Mouse (Mus musculus) heart, postnatal 10 days (tissue): ENCODE measurements around the gene Pakap. TPM values are rescaled to one million over a fixed set of nuclear protein-coding genes. Genes with fewer than 3 reads are reported as not detected.

Source experiments
- DNase-seq, 2 experiments: peaks; one replicate each; pipeline ENCODE4 v3.0.0; 2021
- intact Hi-C: fragments of 180-260 bp; cut with DNase I; formaldehyde crosslinking; loops from one replicate; pipeline ENCODE4 v1.15.1; 2025
- total RNA-seq, 2 experiments: library from RNA; stranded (reverse); gene quantifications; 2 replicates each; pipeline ENCODE4 v1.2.3; 2021

The Pakap gene
- total RNA-seq = 10 to 100 TPM; 60.6 to 62.1 TPM

DNA sequence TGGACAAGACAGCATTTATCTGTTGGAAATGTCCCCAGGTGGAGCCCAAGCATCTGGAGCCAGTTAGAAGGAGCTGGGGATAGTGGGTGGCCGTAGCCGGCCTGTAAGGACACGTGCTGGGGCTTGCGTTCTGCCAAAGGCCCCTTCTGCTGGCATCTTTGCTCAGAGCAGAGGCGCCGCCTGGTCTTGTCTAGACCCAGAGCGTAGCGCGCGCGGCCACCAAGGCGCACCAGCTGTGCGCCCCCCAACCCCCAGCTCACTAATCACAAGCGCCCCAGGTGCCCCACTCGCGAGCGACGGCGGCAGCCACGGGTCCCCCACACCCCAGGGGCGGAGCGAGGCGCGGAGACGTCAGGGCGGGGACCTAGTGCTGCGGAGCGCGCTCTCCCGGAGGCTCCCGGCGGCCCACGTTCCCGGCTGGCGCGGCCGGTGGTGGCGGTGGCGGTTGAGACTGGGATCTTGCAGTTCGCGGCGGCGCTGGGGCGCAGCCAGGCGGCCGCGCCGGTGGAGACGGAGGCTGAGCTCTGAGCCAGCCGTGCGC lies at the start of gene Pakap:
Gene Pakap, plus strand, starts transcription at position 514 of the 541 bp plus-strand sequence.
- peak; percentile 80 to 83 for DNase-seq
- intact Hi-C loops = loop anchor here (2.0 kb wide), 1 partner anchor 39 kb away; no protein-coding TSS in a partner anchor

DNA sequence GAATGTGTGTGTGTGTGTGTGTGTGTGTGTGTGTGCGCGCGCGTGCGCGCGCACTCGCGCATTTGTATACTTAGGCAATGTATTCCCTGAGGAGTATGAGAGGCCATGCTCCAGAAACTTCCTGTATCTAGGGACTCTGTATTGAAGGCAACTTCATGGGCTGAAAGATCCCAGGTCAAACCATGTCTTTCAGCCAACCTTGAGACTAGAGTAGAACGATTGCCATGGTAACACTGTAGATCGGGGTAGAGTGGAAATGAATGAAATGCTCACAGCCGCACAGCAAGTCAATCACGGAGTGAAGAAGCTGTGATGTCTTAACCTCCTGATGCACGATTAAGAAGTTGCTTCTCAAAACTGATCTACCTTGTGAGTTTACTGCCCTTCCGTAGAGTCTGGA lies 44.5 kb upstream of the Pakap start:
- DNase-seq = no peak
- intact Hi-C loops = no loop called here

DNA sequence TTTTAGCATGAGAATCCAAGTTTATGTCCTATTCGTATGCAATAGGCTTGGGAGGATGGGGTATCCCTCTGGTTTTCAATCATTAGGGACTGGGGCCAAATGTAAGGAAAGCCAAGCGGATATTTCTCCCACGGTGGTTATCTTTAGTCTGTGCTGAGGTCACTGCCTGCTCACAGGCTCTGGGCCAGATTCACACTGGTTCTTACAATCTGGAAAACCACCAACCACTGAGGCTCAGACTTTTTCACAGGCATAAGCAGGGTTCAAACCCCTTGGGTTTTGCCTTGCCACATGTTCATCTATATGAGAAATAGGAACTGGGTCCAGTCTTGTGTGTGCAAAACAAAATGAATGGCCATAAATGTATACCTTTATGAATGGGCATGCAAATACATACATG lies 43.5 kb upstream of the Pakap start:
- peak; percentile 67 to 69 for DNase-seq
- intact Hi-C loops = no loop called here

DNA sequence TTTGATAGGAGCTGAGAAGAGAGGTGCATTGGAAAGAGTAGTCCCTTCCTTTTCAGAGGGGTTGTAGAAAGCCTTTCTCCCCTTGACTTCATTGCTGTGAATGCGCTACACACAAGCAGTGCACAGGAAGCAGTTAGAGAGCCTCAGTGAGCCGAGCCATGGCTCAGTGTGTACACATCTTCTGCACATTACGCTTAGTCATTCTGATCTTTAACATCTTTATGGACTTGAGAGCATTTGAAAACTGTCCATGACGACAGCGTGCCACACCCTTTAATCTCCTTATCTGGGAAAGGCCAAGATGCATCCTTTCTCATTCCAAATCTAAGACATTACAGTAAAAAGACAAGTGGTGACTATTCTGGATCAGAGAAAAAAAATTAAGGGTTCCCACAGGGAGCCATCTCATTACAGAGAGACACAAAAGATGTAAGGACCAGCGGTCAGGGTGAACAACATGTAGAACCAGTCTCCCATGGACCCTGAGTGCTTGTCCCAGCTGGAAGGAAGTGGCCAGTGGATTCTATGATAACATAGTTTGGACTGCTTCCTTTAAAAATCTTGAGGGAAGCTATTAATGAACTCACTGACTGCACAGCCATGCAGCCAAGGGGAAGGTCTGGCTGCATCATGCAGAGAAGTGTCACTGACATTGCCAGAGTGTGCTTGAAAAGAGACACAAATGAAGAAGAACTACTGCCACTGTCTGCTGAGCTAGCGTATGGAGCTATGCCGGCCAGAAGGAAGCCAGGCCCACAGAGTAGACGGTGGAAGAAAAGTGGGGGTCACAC lies 42.6 kb upstream of the Pakap start:
- peak; percentile 38 to 44 for DNase-seq
- intact Hi-C loops = no loop called here

DNA sequence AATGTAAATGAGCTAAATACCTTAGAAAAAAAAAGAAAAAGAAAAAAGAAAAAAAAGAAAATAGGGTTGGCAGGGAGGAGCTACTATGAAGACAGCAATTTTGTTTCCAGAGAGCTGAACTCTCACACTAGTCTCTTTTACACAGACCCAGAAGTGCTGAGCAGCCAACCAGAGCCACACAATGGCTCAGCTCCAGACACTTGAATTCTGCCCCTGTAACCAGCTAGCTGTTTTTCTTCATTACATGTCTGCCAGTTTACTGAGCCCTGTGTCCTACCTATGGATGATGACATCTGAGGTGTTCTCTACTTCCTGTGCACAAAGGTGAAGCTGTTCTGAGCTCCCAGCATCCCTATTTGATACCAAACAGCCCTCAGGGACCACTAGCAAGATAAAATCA lies 39.7 kb upstream of the Pakap start:
- intact Hi-C loops = no loop called here
- no peak for DNase-seq

DNA sequence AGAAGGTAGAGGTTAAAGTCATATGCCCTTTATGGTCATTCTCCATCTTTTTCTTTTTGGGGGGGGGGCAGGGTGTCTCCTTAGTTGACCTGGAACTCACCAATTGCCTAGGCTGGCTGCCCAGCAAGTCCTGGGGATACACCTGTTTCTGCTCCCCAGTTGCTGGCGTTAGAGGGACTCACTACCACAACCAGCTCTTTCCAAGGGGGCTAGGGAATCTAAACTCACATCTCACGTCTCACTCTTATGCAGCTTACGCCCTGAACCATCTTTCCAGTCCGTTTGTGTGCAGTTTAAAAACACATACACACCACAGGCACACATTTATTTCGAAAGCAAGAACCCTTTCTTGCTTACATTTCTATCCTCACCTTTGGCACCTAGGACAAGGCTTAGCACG lies 34.3 kb upstream of the Pakap start:
- DNase-seq = no peak
- intact Hi-C loops = no loop called here

DNA sequence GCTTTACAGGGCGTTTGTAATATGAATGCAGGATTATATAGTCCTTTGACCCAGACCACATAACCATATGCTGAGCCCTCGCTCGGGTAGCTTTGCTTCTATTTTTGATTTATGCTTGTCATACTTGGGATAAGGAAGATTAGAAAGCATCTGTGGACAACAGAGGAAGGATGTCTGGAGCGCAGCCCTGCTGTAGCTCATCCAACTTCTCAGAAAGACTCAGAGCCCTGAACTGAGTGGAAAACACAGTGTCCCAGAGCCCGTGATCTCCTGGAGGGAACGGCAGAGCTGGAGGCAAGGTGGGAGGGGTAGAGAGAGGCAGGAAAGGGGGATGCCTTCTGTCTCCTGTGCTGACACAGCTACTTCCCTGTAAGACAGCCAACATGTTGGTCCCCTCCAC lies 33.7 kb upstream of the Pakap start:
- DNase-seq = peak; percentile 27 to 45
- intact Hi-C loops = no loop called here

DNA sequence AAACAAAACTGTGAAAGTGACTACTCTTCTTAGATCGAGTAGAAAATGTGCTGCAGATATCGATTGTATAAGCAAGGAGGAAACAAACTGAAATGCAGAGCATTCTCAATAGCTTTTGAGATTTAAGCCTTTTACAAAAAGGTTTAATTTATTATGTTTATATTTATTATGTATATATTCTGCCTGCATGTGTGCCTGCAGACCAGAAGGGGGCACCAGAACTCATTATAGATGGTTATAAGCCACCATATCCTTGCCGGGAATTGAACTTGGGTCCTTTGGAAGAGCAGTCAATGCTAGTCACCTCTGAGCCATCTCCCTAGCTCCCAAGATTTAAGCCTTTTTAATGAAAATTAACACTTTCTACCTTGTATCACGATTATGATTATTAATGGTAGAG lies 32.9 kb upstream of the Pakap start:
- intact Hi-C loops = no loop called here

DNA sequence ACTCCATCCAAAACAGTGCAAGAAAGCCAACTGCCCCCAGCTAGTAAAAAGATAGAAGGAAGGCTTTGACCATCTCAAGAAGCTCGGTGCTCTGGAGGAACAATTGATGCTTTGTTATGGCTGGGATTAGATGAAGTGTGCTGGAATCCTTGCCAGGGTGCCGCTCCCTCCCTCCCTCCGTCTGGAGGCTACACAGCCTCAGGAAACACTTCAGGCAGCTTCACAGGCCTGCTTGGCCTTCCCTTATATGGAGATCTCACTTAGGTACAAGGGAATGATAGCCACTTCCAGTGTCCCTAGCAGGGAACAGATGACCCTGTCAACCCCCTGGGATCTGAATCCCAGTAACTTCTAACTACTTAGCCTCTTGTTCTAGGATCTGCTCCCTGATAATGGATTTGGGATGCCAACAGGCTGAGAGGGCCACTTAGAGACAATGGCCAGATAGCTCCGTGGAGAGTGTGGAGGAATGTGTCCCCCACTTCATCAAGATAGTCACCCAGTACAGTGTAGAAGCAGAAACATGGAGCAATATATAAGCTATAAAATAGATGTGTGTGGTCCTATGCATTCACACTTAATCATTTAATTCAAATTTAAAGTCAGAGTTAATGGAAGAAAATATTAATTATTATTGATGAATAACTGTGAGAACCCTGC lies 29.8 kb upstream of the Pakap start:
- peak; percentile 25 to 26 for DNase-seq
- intact Hi-C loops = no loop called here

More for the DNA sequence above, 32.9 kb upstream of the Pakap start:
- no peak for DNase-seq

DNA sequence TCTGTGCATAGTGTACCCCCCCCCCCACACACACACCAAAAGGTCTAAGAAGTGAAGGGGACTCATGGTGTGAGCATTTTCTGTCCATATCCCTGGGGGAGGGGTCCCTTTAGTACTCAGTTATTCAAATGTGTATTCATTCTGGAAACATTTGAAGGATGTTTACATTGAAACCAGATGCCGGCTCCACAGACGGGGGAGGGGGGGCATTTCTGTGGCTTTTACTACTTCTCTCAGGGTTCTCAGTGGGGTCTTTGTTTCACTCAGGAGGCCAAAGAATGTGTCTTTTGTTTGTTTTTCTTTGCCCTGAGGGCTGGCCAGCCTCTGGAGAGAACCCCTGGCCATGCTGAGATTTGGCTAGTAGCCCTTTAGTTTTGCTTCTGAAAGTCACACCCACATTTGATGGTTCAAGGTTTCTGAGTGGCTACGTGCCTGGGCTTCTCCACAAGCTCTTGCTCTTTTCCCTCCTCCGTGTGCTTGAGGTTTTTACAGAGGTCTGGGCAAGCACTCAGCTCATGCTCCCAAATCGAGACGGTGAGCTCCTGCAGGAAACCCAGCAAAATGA lies 24.2 kb upstream of the Pakap start:
- intact Hi-C loops = no loop called here
- no peak for DNase-seq

DNA sequence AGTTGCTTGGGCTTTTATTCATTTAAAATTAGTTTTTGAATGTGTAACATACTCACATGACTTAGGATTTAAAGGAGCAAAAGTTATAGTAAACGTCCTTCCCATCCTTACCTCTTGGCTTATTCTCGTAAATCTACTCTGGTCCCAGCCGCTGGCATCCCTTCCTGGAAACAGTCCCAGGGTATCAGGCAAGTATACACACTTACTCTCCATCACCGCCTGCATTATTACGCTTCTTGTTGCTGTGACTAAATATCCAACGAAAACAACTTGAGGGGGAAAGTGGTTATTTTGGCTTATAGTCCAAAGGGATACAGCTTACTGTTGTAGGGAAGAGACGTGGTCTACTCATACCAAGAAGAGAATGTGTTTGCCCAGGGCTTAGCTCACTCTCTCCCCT lies 20.2 kb upstream of the Pakap start:
- peak in 1 of 2 experiments; percentile 21 for DNase-seq
- intact Hi-C loops = no loop called here

DNA sequence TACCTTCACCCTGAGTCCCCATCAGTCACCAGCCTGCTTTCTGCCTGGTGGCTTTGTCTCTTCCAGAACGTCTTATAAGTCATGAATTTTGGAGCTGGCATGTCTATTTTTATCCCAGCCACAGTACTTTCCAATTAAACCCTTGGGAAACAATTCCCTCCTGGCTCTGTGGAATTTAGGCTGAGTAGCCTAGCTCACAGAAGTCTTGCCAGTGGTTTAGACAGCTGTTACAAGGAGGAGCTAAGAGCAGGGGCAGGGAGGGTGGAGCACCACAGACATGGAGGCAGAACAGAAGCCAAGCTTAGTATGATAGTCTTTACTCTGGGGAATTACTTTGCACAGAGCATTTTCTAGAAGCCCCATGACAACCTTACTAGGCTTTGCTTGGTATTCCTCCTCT lies 17.8 kb upstream of the Pakap start:
- DNase-seq = no peak
- intact Hi-C loops = no loop called here

DNA sequence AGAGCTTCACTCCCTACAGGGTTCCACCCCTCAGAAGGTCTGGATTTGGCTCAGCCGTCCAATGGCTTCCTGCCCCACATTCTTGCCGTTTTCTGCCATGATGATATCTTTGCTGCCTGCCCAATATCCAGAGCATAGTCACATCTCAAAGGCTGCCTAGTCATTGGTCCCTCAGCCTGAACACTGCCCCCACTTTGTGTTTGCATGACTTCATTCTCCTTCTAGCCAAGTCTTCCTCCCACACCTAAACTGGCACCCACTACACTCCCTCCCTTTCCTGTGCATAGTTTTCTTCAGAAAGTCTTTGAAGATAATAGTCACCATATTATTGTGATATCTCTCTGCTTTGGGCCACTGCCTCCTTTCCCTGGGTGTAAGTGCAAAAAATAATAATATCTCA lies 10.9 kb upstream of the Pakap start:
- DNase-seq = no peak
- intact Hi-C loops = no loop called here

DNA sequence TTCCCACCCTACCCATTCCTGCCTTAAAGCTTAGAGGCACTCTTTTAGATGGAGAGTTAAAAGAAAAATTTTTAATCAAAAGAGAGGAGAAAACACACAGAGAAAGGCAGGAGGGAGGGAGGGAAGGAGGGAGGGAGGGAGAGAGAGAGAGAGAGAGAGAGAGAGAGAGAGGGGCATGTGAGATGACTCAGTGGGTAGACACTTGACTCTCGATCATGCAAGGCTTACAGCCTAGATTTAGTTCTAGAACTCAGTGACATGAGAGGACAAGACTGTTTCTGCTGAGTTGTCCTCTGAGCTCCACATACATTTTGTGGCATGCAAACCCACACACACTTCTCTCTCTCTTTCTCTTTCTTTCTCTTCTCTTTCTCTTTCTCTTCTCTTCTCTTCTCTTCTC lies 8.5 kb upstream of the Pakap start:
- intact Hi-C loops = no loop called here
- no peak for DNase-seq

DNA sequence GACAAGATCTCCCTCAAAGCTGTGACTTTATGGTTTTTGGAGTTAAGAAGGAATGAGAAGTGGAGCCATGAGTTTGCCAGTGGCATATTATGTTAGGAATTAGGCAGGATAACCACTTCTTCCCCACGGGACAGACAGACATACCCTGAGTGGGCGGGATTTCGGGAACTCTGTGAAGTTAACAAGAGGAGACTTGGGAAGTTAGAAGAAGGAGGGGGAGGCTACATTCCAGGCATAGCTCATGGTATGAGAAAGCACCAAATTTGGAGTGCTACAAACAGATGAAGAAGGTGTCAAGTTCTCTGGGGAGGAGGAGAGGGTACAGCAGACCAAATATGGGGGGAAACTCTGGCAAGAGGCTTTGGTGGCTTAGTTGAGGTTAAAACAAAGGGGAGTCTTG lies 8.0 kb upstream of the Pakap start:
- intact Hi-C loops = no loop called here
- DNase-seq = no peak

DNA sequence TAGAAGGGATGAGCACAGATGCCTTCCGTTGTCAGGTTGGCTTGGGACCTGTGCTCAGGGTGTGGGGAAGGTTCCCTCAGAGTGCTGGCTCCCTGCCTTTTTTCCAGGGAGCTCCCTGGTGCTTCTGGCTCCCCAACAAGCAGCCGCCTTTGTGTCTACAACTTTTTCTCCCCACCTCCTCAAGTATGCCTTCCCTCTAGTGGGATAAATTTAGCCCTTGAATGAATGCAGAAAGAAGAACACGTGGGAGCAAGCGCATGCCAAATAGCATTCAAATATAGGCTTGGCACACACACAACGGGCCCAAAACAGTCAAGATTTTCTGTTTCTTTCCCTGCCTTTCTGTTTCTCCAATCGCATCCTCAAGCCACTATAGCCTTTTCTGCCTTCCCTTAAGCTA lies 6.9 kb upstream of the Pakap start:
- peak; percentile 70 to 73 for DNase-seq
- intact Hi-C loops = no loop called here

DNA sequence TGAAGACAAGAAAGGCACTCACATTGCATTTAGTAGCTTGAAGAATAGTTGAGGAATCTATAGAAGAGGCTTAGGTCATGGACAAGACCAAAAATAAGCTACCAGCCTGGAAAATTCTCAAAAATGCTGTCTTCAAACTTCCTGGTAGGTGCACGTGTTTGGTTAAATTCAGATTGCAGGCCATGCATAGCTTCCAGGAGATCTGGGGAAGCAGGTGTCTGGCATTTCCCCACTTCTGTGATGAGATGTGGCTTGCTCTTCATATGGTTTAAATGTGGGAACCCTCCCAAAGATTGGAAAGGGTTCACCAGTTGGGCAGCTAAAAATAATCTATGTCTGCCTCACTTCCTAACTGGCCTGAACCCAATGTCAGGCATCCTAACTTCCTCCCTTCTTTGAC lies 2.7 kb upstream of the Pakap start:
- intact Hi-C loops = no loop called here

DNA sequence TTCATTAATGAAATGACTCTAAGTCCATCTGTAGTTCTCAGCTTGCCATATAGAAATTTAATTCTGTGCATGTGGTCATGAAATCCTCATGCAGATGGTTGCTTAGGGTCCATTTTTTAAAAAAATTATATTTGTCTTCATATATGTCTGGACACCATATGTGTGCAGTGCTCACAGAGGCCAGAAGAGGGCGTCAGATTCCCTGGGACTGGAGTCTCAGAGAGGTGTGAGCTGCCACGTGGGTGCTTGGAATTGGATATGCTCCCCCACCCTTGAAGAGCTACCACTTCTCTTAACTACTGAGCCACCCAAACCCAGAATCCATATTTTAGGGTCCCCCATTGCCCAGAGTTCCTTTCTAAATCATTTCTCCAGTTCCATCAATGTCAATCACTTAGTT lies 2.2 kb upstream of the Pakap start:
- intact Hi-C loops = no loop called here
- no peak for DNase-seq

More for the DNA sequence above, 2.7 kb upstream of the Pakap start:
- no peak for DNase-seq

DNA sequence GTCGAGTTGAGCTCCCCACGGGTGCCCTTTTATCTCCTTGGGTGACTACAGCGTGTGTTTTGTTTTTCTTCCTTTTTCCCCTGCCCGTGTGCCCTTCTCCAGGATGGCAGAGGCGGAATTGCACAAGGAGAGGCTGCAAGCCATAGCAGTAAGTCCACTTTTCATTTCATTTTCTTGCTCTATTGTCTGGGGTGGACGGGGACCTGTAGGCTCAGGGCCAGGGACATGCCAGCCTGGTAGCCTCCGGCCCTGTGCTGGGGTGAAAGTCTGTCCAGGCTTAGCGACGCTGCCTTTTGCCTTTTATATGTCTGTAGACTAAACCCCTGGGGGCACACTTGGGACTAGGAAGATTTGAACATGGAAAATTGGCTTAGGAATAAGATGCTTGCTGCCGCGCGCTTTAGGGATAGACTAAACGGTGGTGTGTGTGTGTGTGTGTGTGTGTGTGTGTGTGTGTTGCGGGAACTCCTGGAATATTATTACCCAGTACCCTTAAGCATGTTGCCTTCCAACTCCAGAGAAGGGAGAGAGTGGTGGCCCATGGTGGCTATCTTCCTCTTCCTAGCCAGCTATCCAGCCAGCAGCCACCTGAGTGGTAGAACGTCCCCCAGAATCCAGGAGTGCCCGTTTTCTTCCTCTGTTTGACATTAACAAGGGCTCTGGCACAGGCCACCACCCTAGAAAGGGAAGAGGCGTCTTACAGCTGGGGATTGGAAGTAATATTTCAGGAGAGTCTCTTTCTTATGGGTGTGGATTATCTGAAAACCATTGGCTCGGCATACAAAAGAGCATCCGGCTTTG lies 489 bp downstream of the Pakap start:
- intact Hi-C loops = loop anchor here (2.0 kb wide), 1 partner anchor 38 kb away; no protein-coding TSS in a partner anchor
- DNase-seq = peak; percentile 55 to 57

DNA sequence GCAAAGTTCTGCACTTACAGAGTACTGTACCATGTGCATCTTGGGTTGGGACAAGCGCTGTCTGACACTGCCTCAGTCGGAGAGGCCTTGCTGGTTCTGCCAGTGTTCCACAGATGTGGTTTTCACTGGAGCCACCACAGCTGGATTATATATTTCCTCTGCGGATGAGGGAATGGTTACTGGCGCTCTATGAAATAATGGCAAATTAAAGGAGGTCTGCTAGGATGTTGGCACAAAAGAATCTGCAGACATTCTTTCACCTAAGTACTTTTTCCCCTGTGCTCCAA lies 1.0 kb downstream of the Pakap start:
- DNase-seq = no peak
- intact Hi-C loops = loop anchor here (2.0 kb wide), 1 partner anchor 38 kb away; no protein-coding TSS in a partner anchor

DNA sequence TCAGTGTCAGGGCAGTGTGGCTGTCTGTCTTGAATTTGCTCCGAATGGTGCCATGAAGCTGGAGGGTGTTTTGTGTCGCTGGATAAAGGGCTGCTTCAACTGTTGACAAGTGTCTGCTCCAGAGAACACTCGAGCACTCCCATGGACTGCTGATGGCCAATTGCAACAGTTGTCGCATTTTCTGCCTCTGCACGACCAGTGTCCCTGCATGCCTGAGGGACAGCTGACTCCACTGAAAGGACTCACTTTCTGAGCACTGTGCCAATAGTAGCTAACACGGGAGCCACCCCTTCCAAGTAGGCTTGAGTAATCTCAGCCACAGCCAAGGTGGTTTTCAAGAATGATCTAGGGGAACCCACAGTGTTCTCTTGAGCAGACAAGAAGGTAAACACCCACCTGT lies 1.7 kb downstream of the Pakap start:
- intact Hi-C loops = loop anchor here (2.0 kb wide), 1 partner anchor 37 kb away; no protein-coding TSS in a partner anchor
- DNase-seq = peak; percentile 66 to 68
